8 mouse cellular contexts compared by ENCODE assay signal in the genomic region with DNA sequence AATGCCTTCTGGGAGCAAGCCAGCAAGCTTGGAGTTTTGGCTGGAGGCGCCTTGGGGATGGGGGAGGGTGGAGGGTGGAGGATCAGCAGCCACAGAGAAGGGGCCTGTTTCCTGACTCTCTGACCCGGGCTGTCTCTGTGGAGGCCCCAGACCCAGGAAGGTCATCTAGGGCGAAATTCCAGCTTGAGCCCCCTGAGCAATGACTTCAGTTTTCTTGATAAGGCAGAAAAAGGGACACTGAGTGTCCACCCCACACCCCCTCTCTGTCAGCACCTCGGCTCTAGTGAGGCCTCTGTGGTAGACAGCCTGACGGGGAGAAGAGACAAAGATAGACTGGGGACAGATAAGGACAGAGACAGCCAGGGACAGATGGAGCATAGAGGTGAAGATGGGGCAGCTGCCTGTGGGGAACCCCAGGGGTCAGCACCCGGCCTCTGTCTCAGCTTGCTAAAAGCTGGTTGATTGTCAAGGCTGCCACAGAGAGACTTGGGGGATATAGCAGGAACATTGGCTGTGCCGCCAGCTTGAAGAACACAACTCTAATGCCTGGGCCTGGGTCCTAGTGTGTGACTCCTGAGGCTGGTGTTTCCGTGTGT.
DNase-seq lines count a peak whose midpoint lies in the region; ATAC-seq and TF ChIP-seq lines count a peak whose summit lies in the region.

No protein-coding gene starts in this region.

- peak overlapping the region; percentile 64; the same call in 1 of the 2 replicates for H3K27ac ChIP-seq in kidney, embryonic 16.5 days (ENCODE audit: low read length)
- H3K27ac ChIP-seq in limb, embryonic 14.5 days (replicated peaks; ENCODE audit: low read depth, low read length) = no peak overlapping the region

- no peak for TF ChIP-seq POLR2A in limb, embryonic 14.5 days (IDR thresholded peaks at IDR 0.05; ENCODE audit: borderline replicate concordance, extremely low read depth, insufficient read depth, insufficient read length)

- ATAC-seq in kidney, embryonic 16.5 days (ENCODE audit: low FRiP score, low TSS enrichment) = peak; percentile 43
- ATAC-seq in limb, embryonic 14.5 days (ENCODE audit: low FRiP score, low read depth) = peak; percentile 58; the same call in 1 of the 2 replicates
- no peak for ATAC-seq in erythroblast, adult 5-6 weeks (replicated peaks; ENCODE audit: low FRiP score, poor library complexity, severe bottlenecking)

- no peaks in the 10 kb centered on the region for H3K27me3 ChIP-seq in kidney, embryonic 16.5 days (ENCODE audit: insufficient read depth, low read length)
- H3K27me3 ChIP-seq in limb, embryonic 14.5 days (ENCODE audit: control insufficient read depth, insufficient read depth, low read length) = no peaks in the 10 kb centered on the region

- no peaks in the 10 kb centered on the region for H3K9me3 ChIP-seq in kidney, embryonic 16.5 days (ENCODE audit: low read length)
- H3K9me3 ChIP-seq in limb, embryonic 14.5 days (ENCODE audit: control insufficient read depth, low read length) = peaks cover under 1% of the 10 kb centered on the region; the same call in 1 of the 2 replicates

- H3K4me1 ChIP-seq in kidney, embryonic 16.5 days (ENCODE audit: insufficient read depth, low read length) = peaks cover 15% of the 10 kb centered on the region; the same call in 1 of the 2 replicates
- peaks cover 4% of the 10 kb centered on the region; the same call in 1 of the 2 replicates for H3K4me1 ChIP-seq in limb, embryonic 14.5 days (ENCODE audit: control insufficient read depth, insufficient read depth, low read length)

- DNase-seq in kidney, adult 9 months = no peak
- peak; percentile 74 for DNase-seq in NIH3T3 (ENCODE audit: low read depth)
- peak; percentile 59 for DNase-seq in heart, adult 8-10 months (ENCODE audit: low spot score)
- DNase-seq in limb, embryonic 14.5 days (ENCODE audit: low spot score) = no peak
- no peak for DNase-seq in left cerebral cortex, adult 8-10 months (ENCODE audit: low spot score in 2 of 2)
- no peak for DNase-seq in left cerebral cortex, adult 9 months (ENCODE audit: low spot score in 2 of 2)

- no peak overlapping the region for H3K4me2 ChIP-seq in kidney, embryonic 16.5 days (replicated peaks; ENCODE audit: low read depth, low read length)
- H3K4me2 ChIP-seq in limb, embryonic 14.5 days (replicated peaks; ENCODE audit: low read depth, low read length, severe bottlenecking) = no peak overlapping the region

- no peak overlapping the region for H3K9ac ChIP-seq in kidney, embryonic 16.5 days (replicated peaks; ENCODE audit: low read length)
- H3K9ac ChIP-seq in limb, embryonic 14.5 days (ENCODE audit: low read depth, low read length, severe bottlenecking) = no peak overlapping the region

- no peaks in the 10 kb centered on the region for H3K36me3 ChIP-seq in kidney, embryonic 16.5 days (ENCODE audit: insufficient read depth, low read length)
- H3K36me3 ChIP-seq in limb, embryonic 14.5 days (ENCODE audit: control insufficient read depth, insufficient read depth, low read length) = peaks cover 7% of the 10 kb centered on the region

- no peak overlapping the region for H3K4me3 ChIP-seq in kidney, embryonic 16.5 days (ENCODE audit: low read length)
- H3K4me3 ChIP-seq in limb, embryonic 14.5 days (replicated peaks; ENCODE audit: low read length) = no peak overlapping the region

- WGBS in kidney, embryonic 16.5 days = 52% methylated on average over 8 of the region's 8 CpGs
- WGBS in limb, embryonic 14.5 days = 67% methylated on average over 8 of the region's 8 CpGs

Comparison
In these comparisons a context has a peak if more than half of its experiments do, and no peak if none do; other contexts are left out.
1. DNase-seq: peak in NIH3T3 (single experiment) and heart, adult 8-10 months (single experiment); none in kidney, adult 9 months (single experiment), limb, embryonic 14.5 days (single experiment), left cerebral cortex, adult 8-10 months (0 of 2) and left cerebral cortex, adult 9 months (0 of 2).